Mouse (Mus musculus) liver, embryonic 13.5 days (tissue): ENCODE measurements around the gene Pkmyt1. TPM values are rescaled to one million over a fixed set of nuclear protein-coding genes. Genes with fewer than 3 reads are reported as not detected.

Experiments
- ATAC-seq: fragments of 200-750 bp; cut with Nextera tagmentation; 2 replicates; pipeline ENCODE4 v1.8.0; 2017; ENCODE audit warnings: low read depth, mild to moderate bottlenecking, moderate number of reproducible peaks, moderate library complexity
- DNase-seq: peaks from one replicate; pipeline ENCODE4 v3.0.0; 2022
- H3K27ac ChIP-seq: fragments of 300-500 bp; sonication (generic); 2 replicates; pipeline ENCODE4 v1.5.1; 2015; ENCODE audit warnings: moderate library complexity, mild to moderate bottlenecking, inconsistent platforms
- H3K27me3 ChIP-seq: fragments of 300-500 bp; sonication (generic); 2 replicates; pipeline ENCODE4 v1.6.1; 2015; ENCODE audit warnings: mild to moderate bottlenecking, inconsistent platforms
- H3K36me3 ChIP-seq: fragments of 300-500 bp; sonication (generic); 2 replicates; pipeline ENCODE4 v1.6.1; 2015; ENCODE audit warnings: mild to moderate bottlenecking, inconsistent platforms
- H3K4me1 ChIP-seq: fragments of 300-500 bp; sonication (generic); replicated peaks from 2 replicates; pipeline ENCODE4 v1.6.1; 2015; ENCODE audit warnings: inconsistent platforms
- H3K4me2 ChIP-seq: fragments of 300-500 bp; sonication (generic); 2 replicates; pipeline ENCODE4 v1.6.1; 2015; ENCODE audit warnings: inconsistent platforms, mild to moderate bottlenecking, moderate library complexity
- H3K4me3 ChIP-seq: fragments of 300-500 bp; sonication (generic); replicated peaks from 2 replicates; pipeline ENCODE4 v1.5.1; 2015; ENCODE audit warnings: mild to moderate bottlenecking, inconsistent platforms
- H3K9ac ChIP-seq: fragments of 300-500 bp; sonication (generic); 2 replicates; pipeline ENCODE4 v1.6.1; 2015; ENCODE audit warnings: mild to moderate bottlenecking, inconsistent platforms
- H3K9me3 ChIP-seq: fragments of 300-500 bp; sonication (generic); replicated peaks from 2 replicates; pipeline ENCODE4 v1.6.1; 2016; ENCODE audit warnings: inconsistent platforms
- WGBS: fragments of 180-500 bp; shearing (Covaris S2); methylation state at CpG from one replicate; pipeline ENCODE4 v1.1.7; 2015; ENCODE audit not compliant: insufficient replicate concordance; 5-methylcytosine and 5-hydroxymethylcytosine counted together
- polyA plus RNA-seq: library from polyadenylated mRNA; unstranded; fragments of >200 nt; fragmentation: Nextera tagmentation; extraction: Ambion mirVana; gene quantifications from 2 replicates; pipeline ENCODE4 v1.2.1, GENCODE M21; 2015

Gene Pkmyt1
- polyA plus RNA-seq: 26.6 and 27.8 TPM in 2 replicates

DNA sequence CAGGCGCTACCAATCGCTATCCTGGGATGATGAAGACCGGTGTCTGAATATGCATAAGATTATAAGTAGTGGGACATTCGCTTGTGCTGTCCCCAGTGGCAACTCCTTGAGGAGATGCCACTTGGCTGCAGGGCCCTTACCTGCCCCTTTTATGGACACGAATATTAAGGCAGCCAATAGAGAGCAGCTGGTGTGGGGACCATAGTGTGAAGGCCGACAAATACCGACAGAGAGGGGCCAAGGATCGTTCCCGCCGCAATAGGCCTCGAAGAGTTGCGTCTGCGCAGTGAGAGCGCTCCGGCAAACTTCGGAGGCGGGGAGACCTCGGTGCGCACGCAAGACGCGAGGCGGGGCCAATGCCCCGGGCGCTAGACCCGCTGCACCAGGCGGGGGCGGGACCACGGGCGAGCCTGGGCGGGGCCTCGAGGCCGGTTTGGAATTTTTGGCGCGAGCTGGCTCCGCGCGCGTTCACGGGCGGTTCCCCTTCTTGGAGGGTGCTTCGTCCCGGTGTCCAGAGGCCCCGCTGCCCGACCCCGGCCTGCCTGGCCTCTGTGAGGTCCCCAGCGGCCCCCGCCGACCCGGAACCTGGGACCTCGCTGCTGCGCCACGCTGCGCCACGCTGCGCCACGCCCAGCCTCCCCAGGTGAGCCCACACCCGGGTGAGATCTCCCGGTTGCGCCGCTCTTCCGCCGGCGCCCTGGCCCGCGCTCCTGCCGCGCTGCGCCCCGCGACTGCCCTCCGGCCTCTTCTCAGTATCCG, at the start of gene Pkmyt1:
Pkmyt1 (plus strand) TSS at position 338 of the 759 bp plus-strand sequence.
- no peaks in the 10 kb centered on the region for H3K36me3 ChIP-seq
- DNase-seq (peak; percentile 93), ATAC-seq (peak; percentile 90)
- H3K9me3 ChIP-seq: no peaks in the 10 kb centered on the region
- peak within 1 kb of the TSS; percentile 91 for H3K27ac ChIP-seq
- H3K4me1 ChIP-seq: peaks cover 33% of the 10 kb centered on the region
- under 1% methylated on average over 73 of the region's 73 CpGs for WGBS
- peak within 1 kb of the TSS; percentile 88 for H3K4me3 ChIP-seq
- peak within 1 kb of the TSS; percentile 88 for H3K4me2 ChIP-seq
- H3K9ac ChIP-seq: peak within 1 kb of the TSS; percentile 93
- no peaks in the 10 kb centered on the region for H3K27me3 ChIP-seq

DNA sequence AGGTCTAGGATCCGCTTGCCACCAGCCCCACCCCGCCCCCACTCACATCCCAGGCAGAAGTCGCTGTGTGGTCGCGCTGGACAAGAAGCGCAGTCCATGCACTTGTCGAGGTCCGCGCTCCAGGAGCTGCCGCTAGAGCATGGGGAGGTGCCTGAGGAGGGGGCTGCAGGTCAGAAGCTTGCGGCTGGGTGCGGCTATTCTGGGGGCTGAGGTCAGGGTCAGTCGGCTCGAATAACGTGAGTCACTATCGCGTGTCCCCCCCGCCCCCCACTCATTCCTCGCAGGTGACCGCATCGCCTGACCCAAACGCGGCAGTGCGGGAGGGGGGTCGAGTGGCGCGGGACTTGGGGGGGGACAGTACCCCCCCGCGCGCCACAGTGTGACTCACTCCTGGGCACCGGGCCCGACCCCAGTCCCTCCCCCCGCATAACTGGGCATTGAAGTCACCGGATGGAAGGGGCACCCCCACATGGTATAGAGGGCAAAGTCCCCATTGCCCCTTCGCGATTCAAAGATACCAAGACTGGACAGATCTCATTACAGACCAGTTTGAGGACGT, 49.6 kb upstream of the Pkmyt1 start:
- peak overlapping the region; percentile 63 for H3K4me3 ChIP-seq
- H3K9ac ChIP-seq: peak overlapping the region; percentile 67
- H3K27me3 ChIP-seq: peaks cover 72% of the 10 kb centered on the region
- DNase-seq (no peak), ATAC-seq (no peak)
- no peak overlapping the region for H3K27ac ChIP-seq
- H3K36me3 ChIP-seq: no peaks in the 10 kb centered on the region
- 2% methylated on average over 37 of the region's 37 CpGs for WGBS
- peak overlapping the region; percentile 89 for H3K4me2 ChIP-seq
- peaks cover 58% of the 10 kb centered on the region for H3K4me1 ChIP-seq
- H3K9me3 ChIP-seq: no peaks in the 10 kb centered on the region

DNA sequence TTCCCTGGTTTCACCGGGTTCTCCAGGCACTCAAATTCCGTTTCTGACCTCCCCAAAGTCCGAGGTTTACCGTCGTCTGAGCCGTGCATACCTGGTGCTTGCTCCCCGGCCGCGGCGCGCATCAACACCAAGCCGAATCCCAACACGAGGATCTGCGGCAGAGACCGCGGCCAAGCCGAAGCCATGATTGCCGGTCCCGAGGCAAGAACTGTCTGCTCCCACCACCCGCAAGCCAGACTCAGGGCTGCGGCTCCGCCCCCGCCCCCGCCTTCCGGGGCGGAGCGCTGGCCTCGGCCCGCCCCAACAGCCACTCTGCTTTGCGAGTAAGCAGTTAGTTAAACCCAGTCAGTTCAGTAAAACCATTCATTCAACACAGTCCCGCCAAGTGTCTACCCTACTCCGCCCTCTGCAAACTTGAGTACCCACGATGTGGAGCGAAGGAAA, 48.9 kb upstream of the Pkmyt1 start, which contains the start of gene Tnfrsf12a:
Tnfrsf12a (minus strand) TSS at position 233 of the 444 bp plus-strand sequence.
- under 1% methylated on average over 34 of the region's 34 CpGs for WGBS
- Histone ChIP-seq H3K36me3 (no peaks in the 10 kb centered on the region), H3K27ac (no peak within 1 kb of the TSS), H3K4me1 (peaks cover 58% of the 10 kb centered on the region), H3K9ac (peak within 1 kb of the TSS; percentile 67), H3K4me3 (peak within 1 kb of the TSS; percentile 63), H3K4me2 (peak within 1 kb of the TSS; percentile 89), H3K27me3 (peaks cover 79% of the 10 kb centered on the region), H3K9me3 (no peaks in the 10 kb centered on the region)
- peak; percentile 76 for DNase-seq
- ATAC-seq: peak; percentile 26

DNA sequence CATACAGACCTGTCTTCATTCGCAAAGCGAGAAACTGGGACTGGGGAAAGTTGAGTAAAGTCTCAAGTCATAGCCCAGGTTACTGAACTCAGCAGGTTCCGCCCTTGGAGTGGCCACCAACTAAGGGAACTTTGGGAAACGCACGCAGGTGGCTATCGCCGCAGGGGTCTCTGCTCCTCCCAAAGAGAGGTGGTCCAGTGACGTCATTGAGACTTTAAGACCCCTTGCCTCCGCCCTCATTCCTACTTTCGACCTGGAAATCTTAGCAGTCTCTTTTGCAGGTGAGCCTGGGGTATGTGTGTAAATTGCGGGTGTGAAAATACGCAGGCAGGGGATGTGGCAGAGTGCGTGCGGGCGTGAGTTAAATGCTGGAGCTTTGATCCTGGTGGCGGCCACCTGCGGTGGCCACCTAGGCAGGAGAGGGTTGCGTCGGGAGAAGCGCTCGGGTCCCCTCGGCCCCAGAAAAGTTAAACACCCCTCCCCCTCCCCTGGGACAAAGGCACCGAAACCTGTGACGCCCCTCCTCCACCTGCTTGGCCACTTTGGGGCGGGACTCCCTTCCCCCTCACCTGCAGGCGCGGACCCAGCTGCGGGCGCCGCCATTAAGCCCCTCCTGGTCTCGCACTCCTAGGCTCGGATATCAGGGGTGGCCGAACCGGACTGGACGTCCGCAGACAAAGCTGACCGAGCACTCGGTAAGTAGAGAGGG, 46.9 kb upstream of the Pkmyt1 start, which contains the start of gene Cldn6:
Cldn6 (plus strand) TSS at position 123 of the 709 bp plus-strand sequence.
- no peak within 1 kb of the TSS for H3K27ac ChIP-seq
- peaks cover 43% of the 10 kb centered on the region for H3K4me1 ChIP-seq
- WGBS: 7% methylated on average over 38 of the region's 38 CpGs
- ATAC-seq: no peak
- H3K27me3 ChIP-seq: peaks cover 99% of the 10 kb centered on the region
- no peaks in the 10 kb centered on the region for H3K9me3 ChIP-seq
- DNase-seq: no peak
- H3K9ac ChIP-seq: no peak within 1 kb of the TSS
- no peaks in the 10 kb centered on the region for H3K36me3 ChIP-seq
- H3K4me2 ChIP-seq: peak within 1 kb of the TSS; percentile 40
- peak within 1 kb of the TSS; percentile 21; the same call in 1 of the 2 replicates for H3K4me3 ChIP-seq

DNA sequence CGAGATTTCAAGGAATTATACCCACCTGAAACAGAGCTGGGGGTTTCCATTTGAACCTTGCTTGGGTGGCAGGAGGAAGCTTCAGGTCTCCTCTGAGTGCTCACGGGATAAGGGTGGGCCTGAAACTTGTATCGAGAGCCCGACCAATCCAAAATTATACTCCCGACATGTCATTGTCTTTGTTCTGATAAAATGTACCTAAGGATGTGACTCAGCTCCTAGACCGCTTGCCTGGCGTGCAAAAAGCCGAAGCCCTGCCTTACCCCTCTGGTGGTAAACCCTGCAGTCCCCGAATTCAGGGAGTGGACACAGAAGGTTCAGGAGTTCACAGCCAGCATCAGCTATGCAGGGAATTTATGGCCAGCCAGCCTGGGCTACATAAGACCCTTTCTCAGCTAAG, 45.8 kb upstream of the Pkmyt1 start:
- H3K4me1 ChIP-seq: peaks cover 33% of the 10 kb centered on the region
- no peak overlapping the region for H3K4me2 ChIP-seq
- no peak overlapping the region for H3K4me3 ChIP-seq
- no peak overlapping the region for H3K27ac ChIP-seq
- WGBS: 47% methylated on average over 9 of the region's 9 CpGs
- H3K9ac ChIP-seq: no peak overlapping the region
- DNase-seq (no peak), ATAC-seq (no peak)
- peaks cover 99% of the 10 kb centered on the region for H3K27me3 ChIP-seq
- H3K9me3 ChIP-seq: no peaks in the 10 kb centered on the region
- H3K36me3 ChIP-seq: no peaks in the 10 kb centered on the region

DNA sequence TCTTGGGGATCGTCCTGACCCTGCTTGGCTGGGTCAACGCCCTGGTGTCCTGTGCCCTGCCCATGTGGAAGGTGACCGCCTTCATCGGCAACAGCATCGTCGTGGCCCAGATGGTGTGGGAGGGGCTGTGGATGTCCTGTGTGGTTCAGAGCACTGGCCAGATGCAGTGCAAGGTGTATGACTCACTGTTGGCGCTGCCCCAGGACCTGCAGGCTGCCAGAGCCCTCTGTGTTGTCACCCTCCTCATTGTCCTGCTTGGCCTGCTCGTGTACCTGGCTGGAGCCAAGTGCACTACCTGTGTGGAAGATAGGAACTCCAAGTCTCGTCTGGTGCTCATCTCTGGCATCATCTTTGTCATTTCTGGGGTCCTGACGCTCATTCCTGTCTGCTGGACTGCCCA, 45.0 kb upstream of the Pkmyt1 start:
- Histone ChIP-seq H3K27ac (no peak overlapping the region), H3K27me3 (peaks cover 94% of the 10 kb centered on the region), H3K4me3 (no peak overlapping the region), H3K36me3 (no peaks in the 10 kb centered on the region), H3K9ac (no peak overlapping the region), H3K4me1 (peaks cover 25% of the 10 kb centered on the region), H3K4me2 (no peak overlapping the region), H3K9me3 (no peaks in the 10 kb centered on the region)
- ATAC-seq: no peak
- WGBS: 49% methylated on average over 10 of the region's 10 CpGs
- DNase-seq: no peak

DNA sequence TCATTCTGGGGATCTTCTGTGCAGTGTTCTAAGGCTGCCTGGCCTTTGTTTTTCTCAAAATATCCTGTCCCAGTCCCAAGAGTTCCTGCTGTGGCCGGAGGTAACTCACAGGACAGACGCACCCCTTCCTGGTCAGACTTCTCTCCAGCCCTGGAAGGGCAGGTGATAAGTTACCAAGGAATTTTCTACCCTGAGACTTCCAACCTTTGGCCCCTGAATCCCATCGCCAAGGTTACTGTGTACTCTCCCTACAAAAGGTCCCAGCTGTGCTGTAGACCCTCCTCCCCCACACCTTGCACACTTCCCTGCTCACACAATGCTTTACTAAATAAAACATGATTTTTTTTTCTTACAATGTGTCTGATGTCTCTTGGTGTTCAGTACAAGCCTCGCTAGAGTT, 44.0 kb upstream of the Pkmyt1 start:
- H3K4me2 ChIP-seq: no peak overlapping the region
- H3K27me3 ChIP-seq: peaks cover 84% of the 10 kb centered on the region
- H3K36me3 ChIP-seq: no peaks in the 10 kb centered on the region
- H3K9me3 ChIP-seq: no peaks in the 10 kb centered on the region
- H3K27ac ChIP-seq: no peak overlapping the region
- DNase-seq (no peak), ATAC-seq (no peak)
- WGBS: 29% methylated on average over 4 of the region's 4 CpGs
- H3K9ac ChIP-seq: no peak overlapping the region
- peaks cover 15% of the 10 kb centered on the region for H3K4me1 ChIP-seq
- H3K4me3 ChIP-seq: no peak overlapping the region

DNA sequence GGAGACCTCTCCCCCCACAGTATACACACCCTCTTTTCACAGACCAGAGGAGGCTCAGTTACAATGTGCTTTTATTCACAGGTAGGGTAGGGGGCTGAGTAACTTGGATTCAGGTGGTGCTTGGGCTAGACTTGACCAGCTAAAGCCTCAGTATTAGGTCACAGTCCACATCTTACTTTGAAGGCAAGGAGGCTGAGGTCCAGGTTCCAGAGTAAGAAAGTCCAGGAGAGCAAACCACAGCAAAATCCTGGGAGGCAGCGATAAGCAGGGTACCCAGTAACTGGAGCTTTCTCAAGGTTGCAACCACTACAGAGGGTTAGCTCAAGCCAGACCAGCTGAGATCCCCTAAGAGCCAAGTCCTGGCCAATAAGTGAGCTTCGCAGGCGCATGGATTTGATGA, 43.6 kb upstream of the Pkmyt1 start:
- no peak overlapping the region for H3K4me3 ChIP-seq
- no peak overlapping the region for H3K4me2 ChIP-seq
- H3K9ac ChIP-seq: no peak overlapping the region
- ATAC-seq: no peak
- H3K4me1 ChIP-seq: peaks cover 11% of the 10 kb centered on the region
- H3K27me3 ChIP-seq: peaks cover 80% of the 10 kb centered on the region
- no peak overlapping the region for H3K27ac ChIP-seq
- no peaks in the 10 kb centered on the region for H3K36me3 ChIP-seq
- 47% methylated on average over 3 of the region's 3 CpGs for WGBS
- H3K9me3 ChIP-seq: no peaks in the 10 kb centered on the region
- no peak for DNase-seq

DNA sequence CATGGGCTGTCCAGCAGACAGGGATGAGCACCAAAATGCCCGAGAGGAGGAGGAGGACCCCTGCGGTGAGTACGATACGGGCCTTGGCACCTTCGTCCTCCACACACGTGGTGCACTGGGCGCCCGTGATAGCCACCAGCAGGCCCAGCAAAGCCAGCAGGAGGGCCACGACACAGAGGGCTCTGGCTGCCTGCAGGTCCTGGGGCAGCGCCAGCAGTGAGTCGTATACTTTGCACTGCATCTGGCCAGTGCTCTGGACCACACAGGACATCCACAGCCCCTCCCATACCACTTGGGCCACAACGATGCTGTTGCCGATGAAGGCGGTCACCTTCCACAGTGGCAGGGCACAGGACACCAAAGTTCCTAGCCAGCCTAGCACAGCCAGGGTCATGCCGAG, 42.9 kb upstream of the Pkmyt1 start:
- no peak overlapping the region for H3K4me2 ChIP-seq
- no peaks in the 10 kb centered on the region for H3K9me3 ChIP-seq
- no peaks in the 10 kb centered on the region for H3K36me3 ChIP-seq
- 22% methylated on average over 15 of the region's 15 CpGs for WGBS
- H3K4me3 ChIP-seq: no peak overlapping the region
- ATAC-seq (0 out of 2 replicates have a peak, but pooled peaks have one; percentile 20), DNase-seq (no peak)
- H3K9ac ChIP-seq: no peak overlapping the region
- peaks cover 5% of the 10 kb centered on the region; the same call in 1 of the 2 replicates for H3K4me1 ChIP-seq
- peaks cover 73% of the 10 kb centered on the region for H3K27me3 ChIP-seq
- H3K27ac ChIP-seq: no peak overlapping the region

DNA sequence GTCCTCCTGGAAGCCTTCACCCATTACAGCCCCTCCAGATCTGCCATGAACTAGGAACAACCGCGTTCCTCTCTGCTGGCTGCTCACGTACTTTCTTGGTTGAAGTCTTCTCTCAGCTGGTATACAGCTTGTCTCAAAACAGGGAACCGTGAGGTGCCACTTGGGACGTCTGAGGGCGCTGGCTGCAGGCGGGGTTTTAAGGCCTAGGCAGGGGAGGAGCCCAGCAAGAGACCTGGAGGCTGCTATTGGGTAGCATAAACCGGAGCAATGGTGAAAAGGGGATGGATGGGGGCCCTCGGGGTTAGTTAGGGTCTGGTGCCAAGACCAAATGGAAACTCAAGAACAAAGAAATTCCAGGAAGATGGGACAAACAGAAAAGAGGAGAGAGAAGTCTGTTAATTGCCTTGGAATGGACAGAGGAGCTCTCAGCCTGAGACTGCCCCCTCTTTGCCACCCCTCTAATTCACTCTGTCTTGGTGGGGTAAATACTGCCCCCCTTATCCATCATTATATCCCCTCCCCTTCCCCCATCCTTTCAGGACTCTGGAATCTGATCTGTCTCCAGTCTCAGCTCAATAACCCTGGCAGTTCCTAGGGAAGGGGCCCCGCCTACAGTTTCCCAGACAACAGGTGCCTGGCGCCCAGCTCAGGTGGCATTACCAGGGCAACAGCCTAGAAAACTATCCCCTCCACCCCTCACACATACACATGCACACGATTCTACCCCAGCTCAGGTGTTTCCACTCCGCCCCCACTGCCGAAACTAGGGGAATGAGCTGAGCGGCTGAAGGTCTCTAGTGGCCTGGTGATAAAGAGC, 42.1 kb upstream of the Pkmyt1 start, which contains the start of gene Cldn9:
Cldn9 (minus strand) TSS at position 171 of the 817 bp plus-strand sequence.
- no peak within 1 kb of the TSS for H3K9ac ChIP-seq

More for the DNA sequence above, 42.1 kb upstream of the Pkmyt1 start, which contains the start of gene Cldn9:
- Histone ChIP-seq H3K36me3 (no peaks in the 10 kb centered on the region), H3K27ac (no peak within 1 kb of the TSS), H3K27me3 (peaks cover 65% of the 10 kb centered on the region), H3K4me2 (no peak within 1 kb of the TSS), H3K4me3 (no peak within 1 kb of the TSS), H3K4me1 (peaks cover 5% of the 10 kb centered on the region; the same call in 1 of the 2 replicates), H3K9me3 (no peaks in the 10 kb centered on the region)
- DNase-seq: no peak
- no peak for ATAC-seq
- 24% methylated on average over 15 of the region's 15 CpGs for WGBS
